Mouse (Mus musculus) forebrain, embryonic 13.5 days (tissue): ENCODE measurements around the gene Nol8. TPM values are rescaled to one million over a fixed set of nuclear protein-coding genes. Genes with fewer than 3 reads are reported as not detected.

Experiments used
- ATAC-seq: fragments of 200-750 bp; cut with Nextera tagmentation; 2 replicates; pipeline ENCODE4 v1.8.0; 2017
- H3K27ac ChIP-seq: fragments of 300-500 bp; sonication (generic); 2 replicates; pipeline ENCODE4 v1.5.1; 2015; ENCODE audit warnings: inconsistent platforms, mild to moderate bottlenecking, moderate library complexity
- H3K27me3 ChIP-seq: fragments of 300-500 bp; sonication (generic); 2 replicates; pipeline ENCODE4 v1.6.1; 2015; ENCODE audit warnings: mild to moderate bottlenecking, inconsistent platforms
- H3K36me3 ChIP-seq: fragments of 300-500 bp; sonication (generic); 2 replicates; pipeline ENCODE4 v1.6.1; 2015; ENCODE audit warnings: mild to moderate bottlenecking, inconsistent platforms; ENCODE audit not compliant: poor library complexity, severe bottlenecking
- H3K4me1 ChIP-seq: fragments of 300-500 bp; sonication (generic); 2 replicates; pipeline ENCODE4 v1.6.1; 2015; ENCODE audit warnings: inconsistent platforms
- H3K4me2 ChIP-seq: fragments of 300-500 bp; sonication (generic); 2 replicates; pipeline ENCODE4 v1.6.1; 2015; ENCODE audit warnings: inconsistent platforms, mild to moderate bottlenecking, moderate library complexity
- H3K4me3 ChIP-seq: fragments of 300-500 bp; sonication (generic); 2 replicates; pipeline ENCODE4 v1.5.1; 2015; ENCODE audit warnings: mild to moderate bottlenecking, inconsistent platforms
- H3K9ac ChIP-seq: fragments of 300-500 bp; sonication (generic); 2 replicates; pipeline ENCODE4 v1.6.1; 2015; ENCODE audit warnings: mild to moderate bottlenecking, inconsistent platforms
- H3K9me3 ChIP-seq: fragments of 300-500 bp; sonication (generic); replicated peaks from 2 replicates; pipeline ENCODE4 v1.6.1; 2016; ENCODE audit warnings: inconsistent platforms
- WGBS: fragments of 180-500 bp; shearing (Covaris S2); methylation state at CpG from one replicate; pipeline ENCODE4 v1.1.7; 2015; 5-methylcytosine and 5-hydroxymethylcytosine counted together
- polyA plus RNA-seq: library from polyadenylated mRNA; unstranded; fragments of >200 nt; fragmentation: Nextera tagmentation; extraction: Ambion mirVana; gene quantifications from 2 replicates; pipeline ENCODE4 v1.2.1, GENCODE M21; 2015

Nol8 gene
- polyA plus RNA-seq, 1 experiment from 2014 or later: 24.8 TPM

GRCm38 (mm10) chr13:49706032-49706690, 53.3 kb downstream of the Nol8 start:
- Histone ChIP-seq H3K4me2 (no peak overlapping the region; the same call in 1 of the 2 replicates), H3K27ac (peak overlapping the region; percentile 72), H3K36me3 (peaks cover 89% of the 10 kb centered on the region), H3K4me3 (no peak overlapping the region), H3K4me1 (peaks cover 15% of the 10 kb centered on the region), H3K27me3 (no peaks in the 10 kb centered on the region), H3K9me3 (no peaks in the 10 kb centered on the region), H3K9ac (no peak overlapping the region)
- peak; percentile 78 for ATAC-seq
- 46% methylated on average over 3 of the region's 3 CpGs for WGBS

- peaks cover 89% of the 10 kb centered on the region for H3K36me3 ChIP-seq
- no peaks in the 10 kb centered on the region for H3K27me3 ChIP-seq
- peaks cover 15% of the 10 kb centered on the region for H3K4me1 ChIP-seq
- no peaks in the 10 kb centered on the region for H3K9me3 ChIP-seq
- H3K27ac ChIP-seq: no peak overlapping the region
- no peak overlapping the region for H3K4me2 ChIP-seq
- WGBS: 90% methylated on average over 8 of the region's 8 CpGs
- H3K4me3 ChIP-seq: no peak overlapping the region
- ATAC-seq: no peak
- H3K9ac ChIP-seq: no peak overlapping the region
Measured at GRCm38 (mm10) chr13:49708311-49708710, 55.4 kb downstream of the Nol8 start.

- no peak overlapping the region for H3K9ac ChIP-seq
- no peaks in the 10 kb centered on the region for H3K9me3 ChIP-seq
- no peak for ATAC-seq
- H3K4me3 ChIP-seq: no peak overlapping the region
- WGBS: 96% methylated on average over 12 of the region's 12 CpGs
- H3K4me2 ChIP-seq: no peak overlapping the region
- H3K36me3 ChIP-seq: peaks cover 90% of the 10 kb centered on the region
- no peak overlapping the region for H3K27ac ChIP-seq
- no peaks in the 10 kb centered on the region for H3K4me1 ChIP-seq
- no peaks in the 10 kb centered on the region for H3K27me3 ChIP-seq
Measured at GRCm38 (mm10) chr13:49712047-49712721, 59.3 kb downstream of the Nol8 start.

- Histone ChIP-seq H3K4me2 (no peak overlapping the region), H3K4me1 (no peaks in the 10 kb centered on the region), H3K36me3 (peaks cover 99% of the 10 kb centered on the region), H3K9ac (no peak overlapping the region), H3K27me3 (no peaks in the 10 kb centered on the region), H3K27ac (no peak overlapping the region), H3K9me3 (no peaks in the 10 kb centered on the region), H3K4me3 (no peak overlapping the region)
- WGBS: 83% methylated on average over 3 of the region's 3 CpGs
- no peak for ATAC-seq
Measured at GRCm38 (mm10) chr13:49719310-49719709, 66.4 kb downstream of the Nol8 start.

Other genes starting within 250 kb of the Nol8 start
- gene Ippk, start 231.8 kb upstream of the Nol8 start, polyA plus RNA-seq: 14.1 and 16.1 TPM in 2 replicates
- gene Tes3-ps, start 159.8 kb upstream of the Nol8 start, polyA plus RNA-seq: 1.2 and 1.3 TPM in 2 replicates
- 0.96 and 1.3 TPM in 2 replicates for gene Ecm2, start 148.3 kb upstream of the Nol8 start, polyA plus RNA-seq
- 0.18 and 1.00 TPM in 2 replicates for gene Aspn, start 108.6 kb upstream of the Nol8 start, polyA plus RNA-seq
- gene Omd, start 70.6 kb upstream of the Nol8 start, polyA plus RNA-seq: 0.68 and 0.76 TPM in 2 replicates
- 3.8 and 5.2 TPM in 2 replicates for gene Ogn, start 45.0 kb upstream of the Nol8 start, polyA plus RNA-seq
- 25.7 and 26.8 TPM in 2 replicates for gene Cenpp, start 293 bp upstream of the Nol8 start, polyA plus RNA-seq
- gene Iars, start 29.0 kb downstream of the Nol8 start, polyA plus RNA-seq: 59.9 and 72.4 TPM in 2 replicates
- gene Gm30302, start 145.9 kb downstream of the Nol8 start, polyA plus RNA-seq: not detected in 2 replicates